ENCODE assay signal across 44 mouse cellular contexts in genomic region chr5:65482996-65483395, GRCm38 (mm10). TPM values are rescaled to one million over a fixed set of nuclear protein-coding genes. Genes with fewer than 3 reads are reported as not detected.
"Had no signal": no experiment of that assay in that cellular context is flagged by ENCODE, and none has a peak within 500 bp of the region (broad histone marks: within the 10 kb centered on the region; RNA-seq: fewer than 3 reads in every experiment).

No protein-coding gene starts in this region.

- H3K4me1 ChIP-seq: hindbrain, embryonic 12.5 days had no signal

- H3K4me3 ChIP-seq: heart, embryonic 10.5 days; heart, embryonic 12.5 days; heart, embryonic 13.5 days; heart, embryonic 15.5 days; hindbrain, embryonic 10.5 days; hindbrain, embryonic 12.5 days; hindbrain, embryonic 13.5 days; hindbrain, embryonic 15.5 days; intestine, embryonic 15.5 days; kidney, embryonic 15.5 days; layer of hippocampus, adult 2 months had no signal

- H3K36me3 ChIP-seq: heart, embryonic 15.5 days; hindbrain, embryonic 10.5 days; hindbrain, embryonic 12.5 days; hindbrain, embryonic 13.5 days; hindbrain, embryonic 15.5 days; intestine, embryonic 15.5 days; kidney, embryonic 15.5 days had no signal

- DNase-seq: heart, postnatal 10 days; heart, postnatal 14 days; heart, postnatal 36 days; heart, postnatal 4 days; kidney, adult 11 months; kidney, adult 18-20 months; kidney, adult 2 months; kidney, adult 8-10 months; kidney, adult 9 months; kidney, postnatal 10 days; kidney, postnatal 14 days; kidney, postnatal 25 days; kidney, postnatal 36 days; kidney, postnatal 4 days; layer of hippocampus, adult 9-11 months; layer of hippocampus, postnatal 36 days had no signal

- H3K9me3 ChIP-seq: heart, embryonic 10.5 days; heart, embryonic 12.5 days; heart, embryonic 13.5 days; heart, embryonic 15.5 days; hindbrain, embryonic 10.5 days; hindbrain, embryonic 12.5 days; hindbrain, embryonic 13.5 days; hindbrain, embryonic 15.5 days; intestine, embryonic 15.5 days; kidney, embryonic 15.5 days had no signal

- ATAC-seq: hindbrain, embryonic 16.5 days; hindbrain, postnatal 0 days; inflammation-experienced regulatory T-cells, adult 6 months had no signal

- H3K27me3 ChIP-seq: heart, embryonic 12.5 days; heart, embryonic 13.5 days; heart, embryonic 15.5 days; hindbrain, embryonic 12.5 days; hindbrain, embryonic 13.5 days; hindbrain, embryonic 15.5 days; intestine, embryonic 15.5 days; kidney, embryonic 15.5 days had no signal

RNA-seq across cellular contexts. Expression of gene Gm43552, which starts 9.6 kb away (rescaled TPM):
- total RNA-seq: heart, postnatal 10 days; hematopoietic stem cell, adult 5-6 weeks; hindbrain, postnatal 0 days; layer of hippocampus, adult 18-20 months; layer of hippocampus, postnatal 10 days; layer of hippocampus, postnatal 14 days had no signal
- polyA plus RNA-seq: heart, embryonic 10.5 days; heart, embryonic 11.5 days; heart, embryonic 12.5 days; heart, embryonic 14.5 days; heart, postnatal 0 days; hindbrain, embryonic 10.5 days; hindbrain, embryonic 11.5 days; hindbrain, embryonic 12.5 days; hindbrain, embryonic 14.5 days; hindbrain, embryonic 15.5 days; hindbrain, embryonic 16.5 days; hindbrain, postnatal 0 days; inflammation-experienced regulatory T-cells, adult 6 months; intestine, embryonic 15.5 days; intestine, embryonic 16.5 days; intestine, postnatal 0 days; kidney, adult 2 months; kidney, embryonic 14.5 days; kidney, embryonic 15.5 days; kidney, embryonic 16.5 days; large intestine, adult 2 months had no signal
